Mouse (Mus musculus) intestine, embryonic 15.5 days (tissue): ENCODE results near the gene Disp1. TPM values are rescaled to one million over a fixed set of nuclear protein-coding genes. Genes with fewer than 3 reads are reported as not detected.

Experiments
- ATAC-seq: fragments of 200-750 bp; cut with Nextera tagmentation; 2 replicates; pipeline ENCODE4 v1.8.0; 2017; ENCODE audit warnings: moderate TSS enrichment, moderate library complexity
- H3K27ac ChIP-seq: fragments of 300-500 bp; sonication (generic); 2 replicates; pipeline ENCODE4 v1.5.1; 2015; ENCODE audit warnings: mild to moderate bottlenecking, inconsistent platforms
- H3K27me3 ChIP-seq: fragments of 300-500 bp; sonication (generic); replicated peaks from 2 replicates; pipeline ENCODE4 v1.6.1; 2015; ENCODE audit warnings: inconsistent platforms
- H3K36me3 ChIP-seq: fragments of 300-500 bp; sonication (generic); 2 replicates; pipeline ENCODE4 v1.6.1; 2015; ENCODE audit warnings: inconsistent platforms
- H3K4me1 ChIP-seq: fragments of 300-500 bp; sonication (generic); replicated peaks from 2 replicates; pipeline ENCODE4 v1.6.1; 2015; ENCODE audit warnings: inconsistent platforms
- H3K4me2 ChIP-seq: fragments of 300-500 bp; sonication (generic); replicated peaks from 2 replicates; pipeline ENCODE4 v1.6.1; 2015; ENCODE audit warnings: mild to moderate bottlenecking, inconsistent platforms
- H3K4me3 ChIP-seq: fragments of 300-500 bp; sonication (generic); replicated peaks from 2 replicates; pipeline ENCODE4 v1.5.1; 2015; ENCODE audit warnings: inconsistent platforms
- H3K9ac ChIP-seq: fragments of 300-500 bp; sonication (generic); 2 replicates; pipeline ENCODE4 v1.6.1; 2015; ENCODE audit warnings: inconsistent platforms
- H3K9me3 ChIP-seq: fragments of 300-500 bp; sonication (generic); 2 replicates; pipeline ENCODE4 v1.6.1; 2016; ENCODE audit warnings: inconsistent platforms
- WGBS: fragments of 180-500 bp; shearing (Covaris S2); methylation state at CpG from one replicate; pipeline ENCODE4 v1.1.7; 2015; 5-methylcytosine and 5-hydroxymethylcytosine counted together
- polyA plus RNA-seq: library from polyadenylated mRNA; unstranded; fragments of >200 nt; fragmentation: Nextera tagmentation; extraction: Ambion mirVana; gene quantifications from 2 replicates; pipeline ENCODE4 v1.2.1, GENCODE M21; 2015

Gene Disp1
- polyA plus RNA-seq, 1 experiment from 2014 or later = 9.5 TPM

DNA sequence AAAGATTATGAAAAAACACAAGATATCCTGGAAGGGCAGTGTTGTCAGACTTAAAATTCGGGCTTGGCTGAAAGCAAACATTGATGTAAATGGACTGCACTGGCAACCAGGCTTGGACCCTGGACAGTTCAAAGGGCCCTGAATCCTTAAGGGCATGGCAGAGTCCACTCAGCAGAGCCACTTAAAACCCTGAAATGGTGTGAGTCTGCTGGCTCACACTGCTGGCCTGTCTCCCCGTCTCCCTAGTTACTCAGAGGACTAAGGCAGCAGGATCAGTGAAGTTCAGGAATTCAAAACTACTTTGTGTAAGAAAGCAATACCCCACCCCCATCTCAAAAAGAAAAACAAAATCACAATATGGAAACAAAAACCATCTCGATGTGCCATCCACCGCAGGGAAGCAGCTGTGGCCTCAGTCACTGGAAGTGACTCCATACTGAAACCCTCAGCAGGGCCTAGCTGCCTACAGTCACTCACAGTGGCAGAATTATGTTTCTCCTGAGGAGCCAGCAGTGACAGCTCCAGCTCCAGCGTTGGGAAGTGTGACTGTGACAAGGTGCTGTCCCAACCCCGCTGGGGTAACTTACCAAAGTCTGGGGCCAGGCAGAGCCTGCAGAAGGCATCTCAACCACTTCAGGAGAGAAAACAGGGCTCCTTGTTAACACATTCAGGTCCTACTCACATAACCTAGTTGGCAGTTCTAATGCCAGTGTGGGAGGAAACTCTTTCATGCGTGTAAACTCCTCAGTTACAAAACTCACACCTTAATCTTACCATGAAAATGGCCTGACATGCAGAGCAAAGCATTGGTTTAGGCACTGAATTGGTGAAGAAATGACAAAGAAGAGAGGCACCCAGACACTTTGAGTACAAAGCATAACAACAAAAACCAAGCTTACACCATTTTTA lies 66.8 kb downstream of the Disp1 start:
- no peak for ATAC-seq

DNA sequence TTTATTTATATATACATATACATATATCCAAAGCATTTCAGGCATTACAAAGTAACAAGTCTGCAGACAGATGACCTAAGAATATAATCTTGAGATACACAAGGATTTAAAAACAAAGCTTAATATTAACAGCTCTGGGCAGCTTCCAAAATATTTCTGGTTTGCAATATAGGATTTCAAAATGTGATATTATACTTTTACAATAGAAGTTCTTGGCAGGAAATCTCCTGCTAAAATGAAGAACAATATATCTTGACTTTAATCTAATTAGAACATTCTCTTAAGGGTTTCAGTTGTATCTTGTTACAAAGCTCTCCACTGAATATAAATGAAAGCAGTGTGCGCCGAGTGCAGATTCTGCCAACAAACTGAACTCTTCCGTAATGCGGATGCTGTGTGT lies 68.0 kb downstream of the Disp1 start:
- no peak overlapping the region for H3K27ac ChIP-seq
- H3K36me3 ChIP-seq = no peaks in the 10 kb centered on the region
- peaks cover 16% of the 10 kb centered on the region for H3K4me1 ChIP-seq
- ATAC-seq = no peak
- no peak overlapping the region for H3K4me2 ChIP-seq
- H3K27me3 ChIP-seq = no peaks in the 10 kb centered on the region
- WGBS = 89% methylated on average over 4 of the region's 4 CpGs
- H3K9me3 ChIP-seq = no peaks in the 10 kb centered on the region
- no peak overlapping the region for H3K9ac ChIP-seq
- H3K4me3 ChIP-seq = no peak overlapping the region

More for the DNA sequence above, 66.8 kb downstream of the Disp1 start:
- no peaks in the 10 kb centered on the region for H3K27me3 ChIP-seq
- no peak overlapping the region for H3K4me3 ChIP-seq
- H3K36me3 ChIP-seq = no peaks in the 10 kb centered on the region
- no peak overlapping the region for H3K27ac ChIP-seq
- no peaks in the 10 kb centered on the region for H3K9me3 ChIP-seq
- peaks cover 16% of the 10 kb centered on the region for H3K4me1 ChIP-seq
- no peak overlapping the region for H3K9ac ChIP-seq
- WGBS = 58% methylated on average over 7 of the region's 7 CpGs
- no peak overlapping the region for H3K4me2 ChIP-seq

DNA sequence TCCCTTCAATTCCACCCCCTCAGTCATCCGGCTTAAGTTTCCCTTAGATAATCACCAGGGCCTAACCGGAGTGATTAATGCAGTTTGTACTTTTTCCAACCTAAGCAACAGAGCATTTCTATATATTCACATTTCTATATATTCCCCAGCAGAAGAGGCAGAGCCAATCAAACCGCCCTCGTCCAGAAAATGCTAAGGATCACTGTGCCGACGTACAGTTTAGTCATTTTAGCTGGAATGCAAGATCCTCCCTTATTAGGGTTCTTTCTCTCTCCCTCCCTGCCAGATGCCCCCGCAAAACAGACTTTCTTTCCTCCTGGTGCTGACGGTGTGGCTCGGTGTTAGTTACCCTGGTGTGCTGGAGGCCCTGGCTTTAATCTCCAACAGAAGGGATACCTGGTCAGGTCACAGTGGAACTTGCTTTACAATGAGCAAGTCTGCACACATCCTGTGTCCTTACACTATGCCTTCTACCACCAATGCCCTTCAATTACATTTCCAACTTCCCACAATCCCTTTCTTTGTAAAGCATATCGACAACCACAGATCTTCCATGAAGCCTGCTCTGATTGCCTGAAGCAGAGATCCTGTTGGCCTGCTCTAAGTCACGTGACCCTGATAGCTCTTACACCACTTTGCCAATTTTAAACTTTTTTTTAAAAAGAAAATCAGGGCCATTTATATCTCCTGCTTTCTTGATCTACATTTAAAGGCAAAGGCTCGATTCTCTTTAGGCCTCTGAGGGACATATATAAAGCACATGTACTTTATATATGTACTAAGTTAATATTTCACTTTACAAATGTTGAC lies 69.6 kb downstream of the Disp1 start:
- H3K9me3 ChIP-seq = no peaks in the 10 kb centered on the region
- no peaks in the 10 kb centered on the region for H3K27me3 ChIP-seq
- H3K27ac ChIP-seq = no peak overlapping the region
- no peak for ATAC-seq
- no peaks in the 10 kb centered on the region for H3K36me3 ChIP-seq
- H3K9ac ChIP-seq = no peak overlapping the region
- WGBS = 60% methylated on average over 12 of the region's 12 CpGs
- H3K4me3 ChIP-seq = no peak overlapping the region
- peaks cover 24% of the 10 kb centered on the region for H3K4me1 ChIP-seq
- no peak overlapping the region for H3K4me2 ChIP-seq

DNA sequence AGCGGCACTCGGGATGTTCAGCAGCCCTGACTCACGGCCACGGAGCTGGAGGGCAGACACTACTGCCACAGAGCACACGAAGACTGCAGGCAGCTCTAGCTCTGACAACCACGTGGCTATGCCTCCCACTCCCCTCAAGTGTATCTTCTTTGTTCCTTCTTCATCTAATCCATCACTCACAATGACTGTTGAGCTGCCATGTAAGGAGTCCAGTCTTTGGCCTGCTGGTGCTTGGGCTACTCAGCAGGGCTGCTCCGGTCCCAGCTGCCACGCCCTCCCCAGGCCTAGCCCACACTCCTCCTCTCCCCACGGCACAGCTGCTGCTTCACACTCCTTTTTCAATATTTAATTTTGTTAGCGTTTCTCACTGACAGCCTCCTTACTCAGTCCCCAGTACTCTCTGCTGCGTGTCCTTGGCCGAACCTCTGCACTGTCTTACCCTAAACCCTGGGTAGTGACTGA lies 70.9 kb downstream of the Disp1 start:
- H3K4me3 ChIP-seq = no peak overlapping the region
- H3K4me2 ChIP-seq = no peak overlapping the region
- H3K4me1 ChIP-seq = peaks cover 29% of the 10 kb centered on the region
- no peak overlapping the region for H3K9ac ChIP-seq
- H3K27me3 ChIP-seq = no peaks in the 10 kb centered on the region
- no peaks in the 10 kb centered on the region for H3K9me3 ChIP-seq
- ATAC-seq = no peak
- 45% methylated on average over 12 of the region's 12 CpGs for WGBS
- H3K27ac ChIP-seq = no peak overlapping the region
- H3K36me3 ChIP-seq = no peaks in the 10 kb centered on the region

DNA sequence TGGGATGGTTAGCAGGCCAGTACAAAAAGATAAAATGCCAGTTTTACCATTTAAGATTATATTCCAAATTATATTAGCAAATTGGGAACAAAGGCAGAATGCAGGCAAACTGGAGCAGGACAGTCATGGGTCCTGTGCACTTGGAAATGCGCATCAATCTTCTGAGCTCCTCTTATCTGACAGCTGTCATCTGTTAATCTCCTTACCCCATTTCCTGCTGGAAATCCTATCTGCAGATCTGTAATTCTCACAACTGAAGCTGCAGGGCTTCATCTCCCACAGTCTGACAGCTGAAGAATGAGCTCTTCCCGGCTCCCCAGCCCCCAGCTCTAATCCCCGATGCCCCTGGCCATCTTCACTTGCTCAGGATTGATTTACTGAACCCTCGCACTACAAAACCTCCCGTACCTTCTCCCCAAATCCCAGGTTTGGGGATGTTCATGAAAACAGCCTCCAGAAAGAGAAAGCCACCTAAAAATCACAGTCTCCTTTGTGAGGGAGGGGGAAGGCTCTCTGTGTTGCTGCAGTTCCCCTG lies 71.7 kb downstream of the Disp1 start:
- 51% methylated on average over 5 of the region's 5 CpGs for WGBS
- Histone ChIP-seq H3K9ac (no peak overlapping the region), H3K4me1 (peaks cover 28% of the 10 kb centered on the region), H3K27me3 (no peaks in the 10 kb centered on the region), H3K9me3 (no peaks in the 10 kb centered on the region), H3K36me3 (no peaks in the 10 kb centered on the region), H3K27ac (no peak overlapping the region), H3K4me2 (no peak overlapping the region), H3K4me3 (no peak overlapping the region)
- no peak for ATAC-seq

DNA sequence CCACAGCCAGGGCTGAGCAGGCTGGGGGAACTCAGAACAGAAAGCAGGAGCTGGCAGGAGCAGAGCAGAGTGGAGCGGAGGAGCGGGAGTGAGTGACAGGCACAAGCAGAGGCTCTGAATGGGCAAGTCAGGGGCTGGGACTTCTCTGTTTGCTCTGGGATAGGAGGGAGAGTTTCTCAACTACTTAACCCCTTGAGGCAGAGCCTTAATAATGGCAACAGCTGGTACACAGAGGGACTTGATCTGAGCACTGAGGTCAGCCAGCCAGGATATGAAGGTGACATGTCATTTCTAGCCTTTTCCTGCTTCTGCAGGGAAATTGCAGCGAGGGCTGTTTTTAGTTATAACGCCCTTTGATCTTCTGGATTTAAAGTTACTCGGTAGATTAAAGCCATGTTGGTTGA lies 73.9 kb downstream of the Disp1 start:
- Histone ChIP-seq H3K36me3 (no peaks in the 10 kb centered on the region), H3K9me3 (no peaks in the 10 kb centered on the region), H3K9ac (no peak overlapping the region), H3K4me3 (no peak overlapping the region), H3K27ac (no peak overlapping the region), H3K4me1 (peaks cover 26% of the 10 kb centered on the region), H3K27me3 (no peaks in the 10 kb centered on the region), H3K4me2 (peak overlapping the region; percentile 32)
- ATAC-seq = peak; percentile 93
- WGBS = 6% methylated on average over 5 of the region's 5 CpGs

DNA sequence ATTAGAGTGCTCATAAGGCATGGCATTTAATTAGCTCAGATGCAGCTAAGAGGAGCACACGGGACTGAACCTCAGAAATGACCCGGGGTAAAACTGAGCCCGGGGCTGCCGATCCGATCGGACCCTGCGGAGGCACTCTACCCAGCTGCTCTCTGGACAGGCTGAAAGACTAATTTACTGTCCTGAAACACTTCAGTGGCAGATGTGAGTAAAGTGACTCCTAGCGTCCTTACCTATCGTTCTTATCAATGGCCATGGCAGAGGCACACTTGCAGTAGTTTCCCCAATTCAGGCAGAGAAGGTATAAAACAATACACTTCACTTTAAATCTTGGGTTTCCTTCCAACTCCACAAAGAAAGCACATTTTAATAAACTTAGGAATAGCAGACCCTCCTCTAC lies 74.5 kb downstream of the Disp1 start:
- no peak overlapping the region for H3K9ac ChIP-seq
- peak overlapping the region; percentile 25; the same call in 1 of the 2 replicates for H3K4me2 ChIP-seq
- H3K27ac ChIP-seq = no peak overlapping the region
- no peaks in the 10 kb centered on the region for H3K27me3 ChIP-seq
- WGBS = 27% methylated on average over 9 of the region's 9 CpGs
- ATAC-seq = 0 out of 2 replicates have a peak, but pooled peaks have one; percentile 29
- H3K4me1 ChIP-seq = peaks cover 25% of the 10 kb centered on the region
- H3K36me3 ChIP-seq = no peaks in the 10 kb centered on the region
- peak overlapping the region; percentile 14; the same call in 1 of the 2 replicates for H3K4me3 ChIP-seq
- no peaks in the 10 kb centered on the region for H3K9me3 ChIP-seq

DNA sequence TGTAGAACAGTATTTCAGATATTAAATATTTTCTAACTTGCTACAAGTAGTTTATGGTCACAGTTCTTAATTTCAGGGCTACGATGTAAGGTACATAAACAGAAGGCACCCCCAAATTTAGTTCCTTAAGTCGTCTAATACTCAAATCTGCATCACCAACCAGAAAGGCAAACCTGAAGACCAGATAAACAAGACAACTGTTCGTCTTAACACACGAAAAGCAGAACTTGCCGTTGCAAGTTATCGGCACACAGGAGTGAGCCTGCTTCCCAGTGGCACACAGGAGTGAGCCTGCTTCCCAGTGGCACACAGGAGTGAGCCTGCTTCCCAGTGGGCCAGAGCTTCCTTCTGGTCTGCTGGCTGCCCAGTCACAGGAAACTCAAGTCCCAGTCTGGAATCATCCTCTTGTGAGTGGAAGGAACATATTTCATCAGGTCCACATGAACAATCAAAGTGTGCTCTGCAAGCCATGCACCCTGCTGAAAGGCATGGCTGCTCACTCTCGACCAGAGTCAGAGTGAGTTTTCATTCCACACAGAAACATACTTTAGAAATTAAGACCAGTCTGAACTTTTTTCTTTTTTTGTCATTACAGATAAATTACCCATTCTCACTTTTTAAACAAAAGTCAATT lies 75.1 kb downstream of the Disp1 start:
- H3K4me1 ChIP-seq = peaks cover 20% of the 10 kb centered on the region
- 0 out of 2 replicates have a peak overlapping the region, but pooled peaks have one; percentile 25 for H3K4me2 ChIP-seq
- no peak overlapping the region for H3K4me3 ChIP-seq
- no peaks in the 10 kb centered on the region for H3K27me3 ChIP-seq
- H3K9ac ChIP-seq = no peak overlapping the region
- no peak for ATAC-seq
- H3K27ac ChIP-seq = no peak overlapping the region
- H3K36me3 ChIP-seq = no peaks in the 10 kb centered on the region
- 57% methylated on average over 7 of the region's 7 CpGs for WGBS
- H3K9me3 ChIP-seq = no peaks in the 10 kb centered on the region

DNA sequence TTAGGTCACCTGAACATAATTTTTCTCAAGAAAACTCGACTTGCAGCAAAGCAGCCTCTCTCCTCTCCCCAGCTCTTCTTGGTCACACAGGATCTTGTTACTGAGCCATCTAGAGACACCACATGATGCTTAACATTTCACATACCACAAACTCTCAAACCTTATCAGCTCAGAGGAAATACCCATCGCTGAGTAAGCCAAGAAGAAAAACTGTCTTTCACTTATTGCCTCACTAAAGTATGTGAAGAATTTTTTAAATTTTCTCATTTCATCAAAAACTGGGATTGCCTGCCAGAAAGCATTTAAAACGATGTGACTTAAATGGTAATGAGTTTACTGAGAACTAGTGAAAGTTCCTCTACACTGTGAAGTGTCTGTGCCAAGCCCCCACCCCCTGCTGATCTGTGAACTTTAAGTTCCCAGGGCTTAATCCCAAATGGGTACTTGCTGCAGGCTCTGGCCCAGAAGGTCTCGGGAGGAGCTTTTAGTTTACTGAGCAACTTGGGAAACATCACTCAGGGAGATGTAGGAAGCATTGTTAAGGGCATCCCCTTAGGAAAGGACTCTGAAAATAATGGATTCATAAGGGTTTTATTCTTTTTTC lies 76.6 kb downstream of the Disp1 start:
- H3K27ac ChIP-seq = no peak overlapping the region
- H3K9me3 ChIP-seq = no peaks in the 10 kb centered on the region
- H3K36me3 ChIP-seq = no peaks in the 10 kb centered on the region
- no peak overlapping the region for H3K4me3 ChIP-seq
- ATAC-seq = no peak
- 29% methylated on average over 4 of the region's 4 CpGs for WGBS
- H3K4me1 ChIP-seq = peaks cover 18% of the 10 kb centered on the region
- H3K9ac ChIP-seq = no peak overlapping the region
- no peaks in the 10 kb centered on the region for H3K27me3 ChIP-seq
- no peak overlapping the region for H3K4me2 ChIP-seq

DNA sequence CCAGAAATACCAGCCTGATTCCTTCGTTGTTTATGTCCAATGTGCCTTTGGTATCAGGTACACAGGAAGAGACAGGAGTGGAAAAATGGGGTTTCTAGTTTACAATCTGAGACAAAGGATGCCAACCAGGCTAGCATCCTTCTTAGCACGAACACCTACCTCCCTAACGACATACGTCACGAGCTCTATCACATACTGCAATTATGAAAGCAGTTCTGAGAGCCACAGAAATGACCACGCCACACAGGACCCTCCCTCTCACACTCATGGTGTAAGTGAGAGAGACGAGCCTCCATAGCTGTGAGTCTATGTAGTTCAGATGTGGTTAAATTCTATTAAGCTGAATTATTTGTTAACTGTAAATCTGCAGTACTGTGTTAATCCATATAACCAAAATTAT lies 78.1 kb downstream of the Disp1 start:
- Histone ChIP-seq H3K4me3 (no peak overlapping the region), H3K27ac (no peak overlapping the region), H3K9ac (no peak overlapping the region), H3K4me1 (peaks cover 23% of the 10 kb centered on the region), H3K4me2 (no peak overlapping the region), H3K36me3 (no peaks in the 10 kb centered on the region), H3K27me3 (no peaks in the 10 kb centered on the region), H3K9me3 (no peaks in the 10 kb centered on the region)
- no peak for ATAC-seq
- WGBS = 85% methylated on average over 7 of the region's 7 CpGs

DNA sequence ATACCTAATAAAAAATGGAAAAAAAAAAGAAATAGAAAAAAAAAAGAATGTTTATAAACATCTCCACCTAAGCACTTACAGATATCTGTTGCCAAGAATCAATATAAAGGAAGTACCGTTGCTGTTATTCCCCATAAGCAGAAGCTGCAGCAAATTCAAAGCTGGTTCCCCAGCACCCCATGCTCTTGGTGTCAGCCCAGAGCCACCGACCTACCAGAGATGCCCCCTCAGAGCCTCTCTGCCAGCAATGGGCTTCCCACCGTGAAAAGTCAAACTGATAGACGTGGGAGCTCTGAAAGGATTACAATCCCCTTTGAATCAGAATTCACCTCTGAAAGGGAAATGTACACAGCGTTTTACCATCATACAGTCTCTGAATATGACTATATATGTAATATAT lies 78.8 kb downstream of the Disp1 start:
- Histone ChIP-seq H3K4me1 (peaks cover 23% of the 10 kb centered on the region), H3K9me3 (no peaks in the 10 kb centered on the region), H3K4me3 (no peak overlapping the region), H3K36me3 (no peaks in the 10 kb centered on the region), H3K9ac (no peak overlapping the region), H3K27me3 (no peaks in the 10 kb centered on the region), H3K4me2 (no peak overlapping the region), H3K27ac (no peak overlapping the region)
- 70% methylated on average over 5 of the region's 5 CpGs for WGBS
- no peak for ATAC-seq
